Mouse (Mus musculus) neutrophil, adult 5-6 weeks (primary cell): ENCODE data around the gene Cyp19a1. TPM values are rescaled to one million over a fixed set of nuclear protein-coding genes. Genes with fewer than 3 reads are reported as not detected.

Experiments used
- ATAC-seq: fragments of 151-379, 151-347 bp; 2 replicates; pipeline ENCODE4 v1.8.0; 2017; ENCODE audit warnings: mild to moderate bottlenecking, moderate TSS enrichment; ENCODE audit not compliant: insufficient number of reproducible peaks, poor library complexity, low FRiP score, severe bottlenecking; ENCODE audit errors: extremely low read depth
- total RNA-seq: library from RNA; stranded (forward); fragments of 200-1000 nt; gene quantifications from 2 replicates; pipeline ENCODE4 v1.2.3, GENCODE M21; 2017

Gene Cyp19a1
- total RNA-seq = not detected in 2 replicates

- no peak for ATAC-seq
These were observed at the start of gene Cyp19a1 for GRCm38 (mm10) chr9:54268010-54268409. Gene Cyp19a1, minus strand, starts transcription at chr9:54268110.

GRCm38 (mm10) chr9:54316363-54316762 lies 48.5 kb upstream of the Cyp19a1 start:
- ATAC-seq = no peak

GRCm38 (mm10) chr9:54308751-54309358 lies 40.9 kb upstream of the Cyp19a1 start:
- ATAC-seq = no peak

GRCm38 (mm10) chr9:54308209-54308608 lies 40.3 kb upstream of the Cyp19a1 start:
- no peak for ATAC-seq

- ATAC-seq = no peak
These were observed 33.3 kb upstream of the Cyp19a1 start for GRCm38 (mm10) chr9:54301255-54301654.

- no peak for ATAC-seq
These were observed 31.9 kb upstream of the Cyp19a1 start for GRCm38 (mm10) chr9:54299792-54300191.

- ATAC-seq = no peak
These were observed 31.5 kb upstream of the Cyp19a1 start for GRCm38 (mm10) chr9:54299389-54299788.

GRCm38 (mm10) chr9:54287804-54288203 lies 19.9 kb upstream of the Cyp19a1 start:
- no peak for ATAC-seq

- no peak for ATAC-seq
These were observed 18.5 kb upstream of the Cyp19a1 start, which contains the start of gene Gldn for GRCm38 (mm10) chr9:54286331-54286987. Gene Gldn, plus strand, starts transcription at chr9:54286486.

- ATAC-seq = no peak
These were observed 11.2 kb upstream of the Cyp19a1 start for GRCm38 (mm10) chr9:54279046-54279589.

- ATAC-seq = no peak
These were observed 7.4 kb upstream of the Cyp19a1 start for GRCm38 (mm10) chr9:54275283-54275682.

GRCm38 (mm10) chr9:54270889-54271288 lies 3.0 kb upstream of the Cyp19a1 start:
- ATAC-seq = no peak

- no peak for ATAC-seq
These were observed 2.1 kb upstream of the Cyp19a1 start for GRCm38 (mm10) chr9:54269987-54270386.

GRCm38 (mm10) chr9:54264754-54265153 lies 3.2 kb downstream of the Cyp19a1 start:
- ATAC-seq = no peak

GRCm38 (mm10) chr9:54244869-54245665 lies 22.8 kb downstream of the Cyp19a1 start:
- no peak for ATAC-seq

GRCm38 (mm10) chr9:54227580-54227979 lies 40.3 kb downstream of the Cyp19a1 start:
- ATAC-seq = no peak

GRCm38 (mm10) chr9:54216511-54216910 lies 51.4 kb downstream of the Cyp19a1 start:
- no peak for ATAC-seq

GRCm38 (mm10) chr9:54214881-54215280 lies 53.0 kb downstream of the Cyp19a1 start:
- ATAC-seq = no peak

GRCm38 (mm10) chr9:54194790-54195189 lies 73.1 kb downstream of the Cyp19a1 start:
- no peak for ATAC-seq

GRCm38 (mm10) chr9:54191435-54191834 lies 76.5 kb downstream of the Cyp19a1 start:
- no peak for ATAC-seq
